Mouse (Mus musculus): ENCODE measurements at regions not wholly inside any gene's neighbourhood (a gene's known extent, or its start where the extent isn't known, plus 50 kb on each side); places are given as distances from the start of the nearest gene placed in this dataset.
A peak's percentile ranks its signal among the peaks of the same experiment; 100 is the strongest.

- no peak for DNase-seq (ENCODE audit: low spot score)
These were observed 54.1 kb upstream of the Sod3 start for GRCm38 (mm10) chr5:52309317-52310060.

DNA sequence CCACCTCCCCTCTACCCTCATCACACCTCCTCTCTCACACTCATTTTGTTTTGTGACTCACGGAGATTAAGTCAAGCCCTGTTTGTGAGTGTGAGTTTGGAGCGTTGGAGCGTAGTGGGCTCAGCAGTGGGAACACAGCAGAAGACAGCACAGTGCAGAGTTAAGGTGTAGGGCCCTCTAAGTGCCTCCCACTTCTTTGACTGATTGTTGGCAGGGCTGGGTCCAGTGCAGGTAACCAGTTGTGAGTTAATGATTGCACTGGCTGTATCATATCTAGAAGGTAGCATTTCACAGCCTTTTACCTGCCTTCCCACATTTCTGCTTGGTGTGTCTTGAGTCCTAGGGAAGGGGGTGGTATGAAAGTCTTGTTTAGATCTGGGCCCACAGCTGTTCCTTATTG is 67.3 kb upstream of the Sod3 start:
- no peak for DNase-seq (ENCODE audit: low spot score)

- DNase-seq (ENCODE audit: low spot score) = no peak
These were observed 69.1 kb upstream of the Sod3 start for GRCm38 (mm10) chr5:52294466-52294865.

GRCm38 (mm10) chr5:52288319-52288718 is 75.3 kb upstream of the Sod3 start:
- DNase-seq (ENCODE audit: low spot score) = no peak

DNA sequence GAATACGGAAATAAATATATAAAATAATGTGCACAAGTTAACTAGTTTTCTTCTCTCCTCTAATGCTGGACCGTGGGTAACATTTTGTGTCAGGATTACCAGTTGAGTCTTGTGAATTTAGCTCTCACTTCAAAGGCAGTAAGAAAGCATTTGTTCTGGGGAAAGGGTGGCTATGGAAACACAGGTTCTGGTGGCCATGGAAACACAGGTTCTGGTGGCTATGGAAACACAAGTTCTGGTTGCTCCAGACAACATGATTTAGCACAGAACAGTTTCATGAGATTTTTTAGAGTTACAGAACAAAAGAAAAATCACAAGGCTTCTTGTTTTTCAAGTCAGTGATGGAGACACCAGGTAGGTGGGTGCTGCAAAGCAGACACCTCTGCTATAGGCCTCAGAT is 82.7 kb upstream of the Sod3 start:
- no peak for DNase-seq (ENCODE audit: low spot score)

GRCm38 (mm10) chr5:52278111-52278510 is 85.5 kb upstream of the Sod3 start:
- DNase-seq (ENCODE audit: low spot score) = no peak

DNA sequence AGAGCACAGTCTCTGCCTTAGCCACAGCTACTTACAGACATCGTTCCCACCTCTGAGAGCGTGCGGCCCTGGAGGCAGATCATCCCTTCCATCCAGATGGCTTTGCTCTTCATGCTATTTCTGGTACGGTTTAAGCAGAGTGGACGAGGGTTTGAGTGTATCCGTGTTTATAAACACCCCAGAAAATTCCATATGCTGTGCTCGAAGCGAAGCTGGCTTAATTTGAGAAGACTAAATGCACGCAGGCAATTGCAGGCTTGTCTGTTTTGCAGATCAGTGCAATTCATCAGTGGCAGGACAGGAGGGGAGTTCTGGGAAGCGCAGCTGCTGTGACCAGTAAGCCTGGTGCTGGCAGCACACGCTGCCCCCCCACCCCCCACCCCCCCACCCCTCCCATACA is 72.9 kb upstream of the Dhx15 start:
- DNase-seq (ENCODE audit: low spot score) = no peak

- no peak for DNase-seq (ENCODE audit: low spot score)
These were observed 67.8 kb upstream of the Dhx15 start for GRCm38 (mm10) chr5:52258075-52258474.

- peak; percentile 34 for DNase-seq (ENCODE audit: low spot score)
These were observed 64.3 kb upstream of the Dhx15 start for GRCm38 (mm10) chr5:52254602-52255071.

DNA sequence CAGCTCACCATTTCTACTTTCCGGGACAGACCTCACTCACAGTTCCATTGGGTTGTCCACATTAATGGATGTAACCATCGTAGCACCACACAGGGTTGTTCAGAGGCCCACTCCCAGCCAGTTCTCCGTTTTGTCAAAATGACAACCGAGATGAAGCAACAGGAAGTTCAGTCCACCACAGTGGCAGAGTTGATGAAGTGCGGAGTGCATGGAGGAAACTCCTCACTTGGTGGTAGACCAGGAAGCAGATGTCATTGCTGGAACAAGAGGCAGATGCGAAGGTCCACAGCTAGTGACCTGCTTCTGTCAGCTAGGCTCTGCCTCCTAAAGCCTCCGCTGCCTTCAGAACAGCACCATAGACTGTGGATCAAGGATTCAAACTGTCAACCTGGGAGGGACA is 59.5 kb upstream of the Dhx15 start:
- no peak for DNase-seq (ENCODE audit: low spot score)

- DNase-seq (ENCODE audit: low spot score) = no peak
These were observed 53.6 kb upstream of the Dhx15 start for GRCm38 (mm10) chr5:52243931-52244330.

GRCm38 (mm10) chr5:52242414-52242813 is 52.1 kb upstream of the Dhx15 start:
- DNase-seq (ENCODE audit: low spot score) = no peak

DNA sequence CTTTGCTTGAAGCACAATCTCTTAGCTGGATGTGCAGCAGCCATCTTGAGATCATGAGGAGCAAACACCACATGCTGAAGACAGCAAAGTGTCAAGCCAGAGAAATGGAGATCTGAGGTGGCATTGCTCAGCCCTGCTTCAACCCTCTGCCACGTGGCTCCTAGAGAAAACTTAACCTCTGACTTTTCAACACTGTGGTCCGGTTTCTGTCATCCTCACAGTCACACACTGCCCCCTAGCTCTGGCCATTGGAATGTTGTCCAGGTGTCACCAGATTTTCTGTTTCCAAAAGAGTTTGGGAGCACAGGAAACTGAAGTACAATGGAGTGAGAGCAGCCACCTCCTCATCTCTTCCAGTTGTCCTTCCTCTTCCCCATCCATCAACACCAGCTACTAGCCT is 50.2 kb upstream of the Dhx15 start:
- DNase-seq (ENCODE audit: low spot score) = peak; percentile 67
